Mouse (Mus musculus) liver, postnatal 0 days (tissue): Measurements from ENCODE around the gene Acyp2.

Experiments
- CTCF ChIP-seq: sonication (generic); IDR thresholded peaks from 2 replicates; pipeline ENCODE4 v1.5.1; 2016; ENCODE audit warnings: antibody characterized with exemption, low read depth
- EP300 ChIP-seq: IDR thresholded peaks from 2 replicates; pipeline ENCODE4 v1.6.1; 2016; ENCODE audit warnings: antibody characterized with exemption, low read depth, mild to moderate bottlenecking

GRCm38 (mm10) chr11:30471751-30472593, 177.4 kb downstream of the Acyp2 start, which contains the start of gene 4930505A04Rik:
- TF ChIP-seq EP300 (no peak), CTCF (no peak)
